Mouse (Mus musculus) macrophage (primary cell): ENCODE measurements at regions not wholly inside any gene's neighbourhood (a gene's known extent, or its start where the extent isn't known, plus 50 kb on each side); places are given as distances from the start of the nearest gene placed in this dataset.
"Not testable (repeated sequence)": the region's sequence is repeated elsewhere in the genome, so short reads cannot be mapped to it uniquely, and the experiment has no call there.

ENCODE experiments used
- H3K27ac ChIP-seq: fragments of 350-480 bp; formaldehyde crosslinking; 2 replicates; pipeline ENCODE4 v1.9.0; 2021
- H3K36me3 ChIP-seq: fragments of 350-480 bp; formaldehyde crosslinking; 2 replicates; pipeline ENCODE4 v1.9.0; 2021; ENCODE audit errors: inconsistent target
- H3K4me3 ChIP-seq: fragments of 350-480 bp; formaldehyde crosslinking; 2 replicates; pipeline ENCODE4 v1.9.0; 2021; ENCODE audit errors: inconsistent target
- H3K79me2 ChIP-seq: fragments of 350-480 bp; formaldehyde crosslinking; 2 replicates; pipeline ENCODE4 v1.9.0; 2021; ENCODE audit errors: inconsistent target
- WGBS: methylation state at CpG from one replicate; pipeline ENCODE4 v1.1.7; 2026; ENCODE audit warnings: inconsistent platforms; ENCODE audit not compliant: missing documents; 5-methylcytosine and 5-hydroxymethylcytosine counted together

- no peak overlapping the region for H3K4me3 ChIP-seq
- no peak overlapping the region for H3K27ac ChIP-seq
- WGBS, result 96% methylated on average over 5 of the region's 8 CpGs
These were observed 83.3 kb upstream of the Map3k1 start for GRCm38 (mm10) chr13:111892141-111892540.

DNA sequence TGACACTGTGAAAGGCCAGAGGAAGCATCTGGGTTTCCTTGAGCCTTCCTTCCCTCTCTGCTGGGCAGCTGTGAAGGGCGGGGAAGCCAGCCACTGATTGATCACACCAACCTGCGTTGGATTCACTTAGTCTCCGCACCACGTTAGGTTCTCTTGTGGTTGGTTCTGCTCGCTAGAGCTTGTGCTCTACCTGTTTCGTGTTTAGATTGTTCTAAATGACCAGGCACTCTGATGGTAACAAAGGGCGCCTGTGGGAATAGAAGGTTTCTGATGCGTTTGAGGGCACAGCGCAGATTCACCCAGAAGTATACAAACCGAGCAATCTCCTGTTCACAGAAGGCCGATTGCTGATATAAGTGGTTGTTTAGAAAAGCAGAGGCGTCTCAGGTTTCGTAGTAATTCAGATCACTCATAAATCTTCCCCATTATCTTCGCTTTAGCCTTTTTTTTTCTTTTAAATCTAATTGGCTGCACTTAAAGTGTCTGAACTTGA is 84.5 kb upstream of the Map3k1 start:
- Histone ChIP-seq H3K36me3 (no peaks in the 10 kb centered on the region), H3K79me2 (no peaks in the 10 kb centered on the region), H3K27ac (0 out of 2 replicates have a peak overlapping the region, but pooled peaks have one; percentile 24), H3K4me3 (no peak overlapping the region)
- 25% methylated on average over 14 of the region's 14 CpGs for WGBS

More at GRCm38 (mm10) chr13:111892141-111892540, 83.3 kb upstream of the Map3k1 start:
- Histone ChIP-seq H3K36me3 (no peaks in the 10 kb centered on the region), H3K79me2 (no peaks in the 10 kb centered on the region)

DNA sequence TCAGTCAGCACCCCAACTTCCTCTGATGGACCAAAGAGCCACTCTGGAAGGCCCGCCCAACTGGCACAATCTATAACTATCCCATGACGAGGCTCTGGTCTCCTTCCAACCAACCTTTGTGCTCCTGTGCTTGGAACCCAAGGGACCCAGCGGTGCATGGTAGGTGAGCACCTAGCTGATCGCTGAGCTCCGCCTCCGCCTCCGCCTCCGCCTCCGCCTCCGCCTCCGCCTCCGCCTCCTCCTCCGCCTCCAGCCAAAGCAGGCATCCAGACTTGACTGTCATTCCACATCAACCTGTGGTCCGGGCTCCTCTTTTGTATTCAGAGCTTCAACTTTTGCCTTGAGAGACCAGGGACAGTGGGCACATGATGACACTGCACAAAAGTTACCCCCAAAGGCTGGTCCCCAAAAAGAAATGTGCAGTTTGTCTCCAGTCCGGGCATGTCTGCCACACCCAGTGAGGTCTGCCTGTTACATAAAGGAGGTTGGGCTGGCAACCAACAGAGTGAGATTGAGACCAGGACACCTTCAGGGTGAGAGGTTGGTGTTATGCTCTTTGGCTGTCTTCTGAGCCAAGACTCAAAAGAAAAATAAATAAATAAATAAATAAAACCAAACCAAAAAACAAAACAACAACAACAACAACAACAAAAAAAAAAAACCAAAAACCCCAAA is 86.1 kb upstream of the Map3k1 start:
- 71% methylated on average over 15 of the region's 15 CpGs for WGBS

DNA sequence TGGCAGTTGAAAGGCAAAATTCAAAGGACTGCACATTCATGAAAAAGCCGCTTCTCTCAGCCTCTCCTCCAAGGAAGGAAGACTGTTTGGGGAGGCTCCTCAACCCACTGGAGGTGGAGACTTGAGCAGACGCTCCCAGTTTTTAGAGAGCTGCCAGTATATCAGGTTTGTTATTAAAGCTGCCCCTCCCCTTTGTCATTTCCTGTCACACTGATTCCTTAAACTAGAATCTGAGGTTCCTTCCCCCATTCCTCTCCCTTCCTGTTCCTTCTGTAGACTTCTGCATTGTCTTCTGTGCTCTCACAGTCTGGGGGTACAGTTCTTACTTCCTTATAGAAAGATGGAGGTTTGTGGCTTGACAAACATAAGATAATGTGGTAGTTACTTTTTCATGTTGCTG is 87.5 kb upstream of the Map3k1 start:
- H3K79me2 ChIP-seq, result no peaks in the 10 kb centered on the region
- 7% methylated on average over 2 of the region's 2 CpGs for WGBS
- H3K27ac ChIP-seq, result peak overlapping the region; percentile 82
- no peaks in the 10 kb centered on the region for H3K36me3 ChIP-seq
- no peak overlapping the region for H3K4me3 ChIP-seq

More for the DNA sequence above, 86.1 kb upstream of the Map3k1 start:
- Histone ChIP-seq H3K27ac (peak overlapping the region; percentile 82), H3K36me3 (no peaks in the 10 kb centered on the region), H3K4me3 (no peak overlapping the region), H3K79me2 (no peaks in the 10 kb centered on the region)

DNA sequence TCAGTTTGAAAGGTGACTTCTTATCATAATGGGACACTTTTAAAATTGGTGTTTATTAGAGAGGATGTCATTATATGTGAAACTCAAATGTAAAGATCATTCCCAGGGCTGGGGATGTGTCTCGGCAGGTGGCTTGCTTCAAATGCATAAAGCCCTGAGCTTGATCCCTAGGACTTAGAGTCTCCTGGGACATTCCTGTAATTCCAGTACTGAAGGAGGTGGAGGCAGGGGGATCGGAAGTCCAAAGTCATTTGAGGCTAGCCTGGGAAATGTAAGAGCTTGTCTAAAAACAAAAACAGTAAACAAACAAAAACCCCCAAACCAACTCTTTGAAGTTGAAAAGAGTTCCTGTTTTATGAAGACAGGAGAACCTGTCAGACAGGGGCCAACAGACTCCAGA is 94.6 kb upstream of the Map3k1 start:
- no peaks in the 10 kb centered on the region for H3K36me3 ChIP-seq
- H3K4me3 ChIP-seq, result no peak overlapping the region
- H3K27ac ChIP-seq, result no peak overlapping the region
- no peaks in the 10 kb centered on the region for H3K79me2 ChIP-seq
- whole genome bisulfite sequencing, result 91% methylated on average over 2 of the region's 2 CpGs

DNA sequence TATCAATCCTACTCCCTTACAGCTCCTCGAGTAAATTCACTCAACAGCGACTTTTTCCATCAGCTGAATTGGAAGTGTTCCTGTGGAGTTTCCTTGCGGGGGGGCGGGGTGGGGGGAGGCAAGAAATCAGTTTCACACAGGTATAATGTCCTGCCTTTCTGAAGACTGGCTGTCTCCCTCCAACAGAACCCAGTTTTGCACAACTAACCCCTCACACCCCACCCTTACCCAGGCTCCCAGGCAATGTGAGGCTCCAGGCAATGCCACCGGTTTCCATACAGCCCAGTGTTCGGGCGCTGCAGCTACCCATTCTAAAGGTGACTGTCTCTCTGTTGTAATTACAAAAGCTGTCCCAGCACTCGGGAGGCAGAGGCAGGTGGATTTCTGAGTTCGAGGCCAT is 95.1 kb upstream of the Map3k1 start:
- Histone ChIP-seq H3K79me2 (no peaks in the 10 kb centered on the region), H3K36me3 (no peaks in the 10 kb centered on the region), H3K27ac (no peak overlapping the region), H3K4me3 (no peak overlapping the region)
- WGBS, result 94% methylated on average over 9 of the region's 9 CpGs

DNA sequence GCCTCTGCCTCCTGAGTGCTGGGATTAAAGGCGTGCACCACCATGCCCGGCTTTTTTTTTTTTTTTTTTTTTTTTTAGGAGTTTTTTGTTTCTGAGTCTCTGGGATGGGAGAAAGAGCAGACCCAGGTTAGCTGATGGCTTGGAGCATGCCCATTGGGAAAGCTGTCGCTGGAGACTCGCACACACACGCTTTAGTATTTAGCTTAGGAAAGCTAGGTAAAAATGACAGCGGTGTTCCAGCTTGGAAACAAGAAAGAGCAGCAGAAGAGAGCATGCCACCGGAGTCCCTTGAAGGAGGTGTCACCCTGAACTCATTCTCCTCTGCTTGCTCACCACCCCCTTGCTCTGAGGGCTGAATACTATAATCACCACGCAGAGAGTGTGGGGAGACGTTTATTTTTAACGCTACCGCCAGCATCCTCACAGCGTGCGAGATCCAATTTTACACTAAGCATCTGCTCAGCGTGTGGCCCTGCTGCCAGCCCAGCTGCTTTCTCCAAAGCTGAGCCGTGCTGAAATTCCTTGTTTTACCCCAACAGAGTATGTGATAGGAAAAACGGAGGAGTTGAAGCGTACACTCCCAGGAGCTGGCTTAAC is 95.9 kb upstream of the Map3k1 start:
- no peak overlapping the region for H3K27ac ChIP-seq
- 94% methylated on average over 15 of the region's 17 CpGs for WGBS

GRCm38 (mm10) chr13:111905213-111905701 is 96.5 kb upstream of the Map3k1 start:
- WGBS, result 69% methylated on average over 8 of the region's 10 CpGs
- H3K79me2 ChIP-seq, result no peaks in the 10 kb centered on the region
- no peak overlapping the region for H3K4me3 ChIP-seq
- no peaks in the 10 kb centered on the region for H3K36me3 ChIP-seq
- no peak overlapping the region for H3K27ac ChIP-seq

More for the DNA sequence above, 95.9 kb upstream of the Map3k1 start:
- Histone ChIP-seq H3K4me3 (no peak overlapping the region), H3K79me2 (no peaks in the 10 kb centered on the region), H3K36me3 (no peaks in the 10 kb centered on the region)

GRCm38 (mm10) chr13:111911071-111911470 is 102.3 kb upstream of the Map3k1 start:
- Histone ChIP-seq H3K79me2 (no peaks in the 10 kb centered on the region), H3K36me3 (no peaks in the 10 kb centered on the region), H3K4me3 (no peak overlapping the region), H3K27ac (no peak overlapping the region)
- WGBS, result 98% methylated on average over 5 of the region's 5 CpGs

DNA sequence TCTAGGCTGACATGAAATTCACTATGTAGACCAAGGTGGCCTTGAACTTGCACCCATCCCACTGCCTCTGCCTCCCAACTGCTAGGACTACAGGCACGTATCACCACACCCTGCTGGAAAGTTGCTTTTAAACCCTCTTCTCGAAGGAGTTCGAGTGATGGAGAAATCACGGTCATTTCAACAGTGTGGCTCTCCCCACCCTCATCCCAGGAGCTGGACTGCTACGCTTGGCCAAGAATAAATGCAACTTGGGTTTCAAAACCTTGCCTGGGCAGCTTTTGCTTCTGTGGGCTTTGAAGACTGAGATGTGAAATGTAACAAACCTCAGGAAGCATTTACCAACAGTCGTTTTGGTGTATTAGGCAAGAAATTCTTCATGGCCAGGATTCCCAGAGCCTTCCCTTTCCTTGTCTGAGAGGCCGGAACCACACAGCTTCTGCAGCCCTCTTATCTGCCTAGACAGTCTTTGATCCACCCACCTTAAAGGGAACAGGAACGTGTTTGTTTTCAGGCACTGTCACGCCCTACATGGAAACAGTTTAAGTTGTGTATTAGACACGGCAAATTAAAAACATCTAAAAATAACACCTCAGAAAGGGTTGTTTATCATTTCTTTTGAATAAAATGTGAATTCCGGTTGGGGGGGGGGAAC is 103.0 kb upstream of the Map3k1 start:
- Histone ChIP-seq H3K27ac (no peak overlapping the region), H3K79me2 (no peaks in the 10 kb centered on the region), H3K4me3 (no peak overlapping the region), H3K36me3 (no peaks in the 10 kb centered on the region)
- 85% methylated on average over 10 of the region's 11 CpGs for WGBS

GRCm38 (mm10) chr13:111914348-111914913 is 105.6 kb upstream of the Map3k1 start:
- no peak overlapping the region for H3K4me3 ChIP-seq
- H3K79me2 ChIP-seq, result no peaks in the 10 kb centered on the region
- WGBS, result 91% methylated on average over 5 of the region's 5 CpGs
- H3K27ac ChIP-seq, result no peak overlapping the region
- no peaks in the 10 kb centered on the region for H3K36me3 ChIP-seq

DNA sequence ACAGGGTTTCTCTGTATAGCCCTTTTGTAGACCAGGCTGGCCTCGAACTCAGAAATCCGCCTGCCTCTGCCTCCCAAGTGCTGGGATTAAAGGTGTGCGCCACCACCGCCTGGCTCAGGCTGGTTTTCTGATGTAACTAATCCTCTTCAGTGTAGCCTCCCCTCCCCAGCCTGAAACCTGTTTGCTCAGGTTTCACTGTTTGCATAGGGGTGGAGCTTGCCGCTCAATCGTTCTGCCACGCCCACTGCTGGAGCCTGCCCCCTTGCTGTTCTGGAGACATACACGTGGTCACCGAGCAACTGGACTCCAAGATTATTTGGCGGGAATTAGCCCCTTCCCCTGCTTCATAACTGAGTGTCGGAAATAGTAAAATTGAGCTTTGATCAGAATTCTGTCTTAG is 110.6 kb upstream of the Map3k1 start:
- not testable (repeated sequence) for H3K4me3 ChIP-seq, H3K36me3 ChIP-seq, H3K79me2 ChIP-seq, H3K27ac ChIP-seq
- WGBS, result 89% methylated on average over 10 of the region's 11 CpGs

- Histone ChIP-seq H3K4me3 (no peak overlapping the region), H3K79me2 (no peaks in the 10 kb centered on the region)
- WGBS, result 63% methylated on average over 2 of the region's 2 CpGs
These were observed 111.7 kb upstream of the Map3k1 start for GRCm38 (mm10) chr13:111920534-111920933.

GRCm38 (mm10) chr13:111921142-111922035 is 112.6 kb upstream of the Map3k1 start:
- Histone ChIP-seq H3K79me2 (no peaks in the 10 kb centered on the region), H3K27ac (no peak overlapping the region), H3K36me3 (no peaks in the 10 kb centered on the region), H3K4me3 (no peak overlapping the region)
- WGBS, result over 99% methylated on average over 5 of the region's 5 CpGs

More at GRCm38 (mm10) chr13:111920534-111920933, 111.7 kb upstream of the Map3k1 start:
- Histone ChIP-seq H3K36me3 (no peaks in the 10 kb centered on the region), H3K27ac (no peak overlapping the region)
